Mouse (Mus musculus) embryonic facial prominence, embryonic 12.5 days (tissue): ENCODE measurements around the gene G6pc. TPM values are rescaled to one million over a fixed set of nuclear protein-coding genes. Genes with fewer than 3 reads are reported as not detected.
A peak's percentile ranks its signal among the peaks of the same experiment; 100 is the strongest.

Experiments
- ATAC-seq: fragments of 200-750 bp; cut with Nextera tagmentation; 2 replicates; pipeline ENCODE4 v1.8.0; 2017; ENCODE audit not compliant: insufficient number of reproducible peaks, insufficient read depth, low FRiP score, low TSS enrichment
- H3K27ac ChIP-seq: fragments of 300-500 bp; sonication (generic); 2 replicates; pipeline ENCODE4 v1.5.1; 2016; ENCODE audit warnings: mild to moderate bottlenecking
- H3K27me3 ChIP-seq: fragments of 300-500 bp; sonication (generic); 2 replicates; pipeline ENCODE4 v1.6.1; 2016; ENCODE audit warnings: mild to moderate bottlenecking, moderate library complexity
- H3K36me3 ChIP-seq: fragments of 300-500 bp; sonication (generic); 2 replicates; pipeline ENCODE4 v1.6.1; 2016; ENCODE audit warnings: mild to moderate bottlenecking
- H3K4me1 ChIP-seq: fragments of 300-500 bp; sonication (generic); 2 replicates; pipeline ENCODE4 v1.6.1; 2016
- H3K4me2 ChIP-seq: fragments of 300-500 bp; sonication (generic); replicated peaks from 2 replicates; pipeline ENCODE4 v1.6.1; 2016; ENCODE audit warnings: mild to moderate bottlenecking, moderate library complexity
- H3K4me3 ChIP-seq: fragments of 300-500 bp; sonication (generic); 2 replicates; pipeline ENCODE4 v1.5.1; 2016; ENCODE audit warnings: mild to moderate bottlenecking
- H3K9ac ChIP-seq: fragments of 300-500 bp; sonication (generic); 2 replicates; pipeline ENCODE4 v1.6.1; 2016; ENCODE audit warnings: mild to moderate bottlenecking, moderate library complexity
- H3K9me3 ChIP-seq: fragments of 300-500 bp; sonication (generic); 2 replicates; pipeline ENCODE4 v1.6.1; 2016; ENCODE audit warnings: mild to moderate bottlenecking, moderate library complexity
- WGBS: fragments of 180-500 bp; shearing (Covaris S2); methylation state at CpG from one replicate; pipeline ENCODE4 v1.1.7; 2016; 5-methylcytosine and 5-hydroxymethylcytosine counted together
- microRNA-seq: library from miRNA; unstranded; fragments of <30 nt; microRNA quantifications from one replicate; pipeline ENCODE4, GENCODE M21; 2017
- polyA plus RNA-seq: library from polyadenylated mRNA; unstranded; fragments of >200 nt; fragmentation: Nextera tagmentation; extraction: Ambion mirVana; gene quantifications from 2 replicates; pipeline ENCODE4 v1.2.1, GENCODE M21; 2016

The G6pc gene
- polyA plus RNA-seq, 1 experiment from 2014 or later = not detected

DNA sequence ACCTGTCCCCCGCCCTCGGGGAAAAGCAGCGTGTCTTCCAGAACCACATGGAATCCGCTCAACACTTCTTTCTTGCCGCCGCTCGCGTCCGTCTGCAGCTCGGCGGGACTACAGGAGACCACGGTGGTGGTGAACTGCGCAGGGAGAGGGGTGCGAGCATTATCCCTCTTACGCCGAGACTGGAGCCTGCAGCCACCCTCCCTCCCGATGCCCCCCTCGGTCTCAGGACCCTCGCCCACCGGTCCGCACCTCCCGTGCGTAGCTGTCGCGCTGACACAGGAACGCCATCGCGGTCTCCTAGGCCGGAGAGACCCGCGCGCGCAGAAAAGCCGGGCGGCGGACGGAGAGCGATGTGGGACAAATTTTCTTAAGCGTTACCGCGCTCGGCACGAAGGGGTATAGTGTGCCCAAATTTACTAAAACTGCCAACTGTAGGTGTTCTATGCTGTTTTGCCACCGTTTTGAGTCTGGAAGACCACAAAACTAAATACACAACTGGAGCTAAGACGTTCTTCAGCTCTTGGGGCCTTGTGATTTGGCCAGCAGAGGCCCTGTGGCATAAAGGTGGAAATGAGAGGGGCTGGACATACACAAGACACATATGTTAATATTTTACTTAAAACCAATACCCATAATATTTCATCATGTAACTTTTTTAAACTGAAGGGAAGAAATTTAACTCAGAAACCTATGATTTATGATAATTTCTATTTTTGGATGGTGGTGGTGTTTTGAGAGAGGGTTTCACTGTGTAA lies 49.9 kb downstream of the G6pc start, which contains the start of gene Aarsd1:
Aarsd1 (minus strand) TSS at position 515 of the 755 bp plus-strand sequence.
- peak within 1 kb of the TSS; percentile 85 for H3K9ac ChIP-seq
- H3K36me3 ChIP-seq = peaks cover 15% of the 10 kb centered on the region
- H3K4me3 ChIP-seq = peak within 1 kb of the TSS; percentile 85
- H3K27ac ChIP-seq = peak within 1 kb of the TSS; percentile 84
- ATAC-seq = peak; percentile 71
- H3K9me3 ChIP-seq = no peaks in the 10 kb centered on the region
- H3K27me3 ChIP-seq = no peaks in the 10 kb centered on the region
- under 1% methylated on average over 45 of the region's 45 CpGs for WGBS
- H3K4me1 ChIP-seq = peaks cover 3% of the 10 kb centered on the region; the same call in 1 of the 2 replicates
- peak within 1 kb of the TSS; percentile 72 for H3K4me2 ChIP-seq

GRCm38 (mm10) chr11:101418991-101419390 lies 51.6 kb downstream of the G6pc start:
- WGBS = 49% methylated on average over 6 of the region's 6 CpGs
- H3K4me2 ChIP-seq = no peak overlapping the region
- H3K4me3 ChIP-seq = no peak overlapping the region
- H3K27ac ChIP-seq = no peak overlapping the region
- no peaks in the 10 kb centered on the region for H3K9me3 ChIP-seq
- no peak overlapping the region for H3K9ac ChIP-seq
- H3K4me1 ChIP-seq = peaks cover 3% of the 10 kb centered on the region; the same call in 1 of the 2 replicates
- ATAC-seq = no peak
- no peaks in the 10 kb centered on the region for H3K27me3 ChIP-seq
- H3K36me3 ChIP-seq = 0 out of 2 replicates have a peak, but pooled peaks cover under 1% of the 10 kb centered on the region

GRCm38 (mm10) chr11:101419610-101420009 lies 52.2 kb downstream of the G6pc start:
- WGBS = 22% methylated on average over 3 of the region's 3 CpGs
- Histone ChIP-seq H3K36me3 (no peaks in the 10 kb centered on the region), H3K4me2 (no peak overlapping the region), H3K27ac (no peak overlapping the region), H3K4me3 (no peak overlapping the region), H3K9me3 (no peaks in the 10 kb centered on the region), H3K27me3 (no peaks in the 10 kb centered on the region), H3K4me1 (peaks cover 7% of the 10 kb centered on the region; the same call in 1 of the 2 replicates), H3K9ac (no peak overlapping the region)
- ATAC-seq = no peak

GRCm38 (mm10) chr11:101420148-101420547 lies 52.8 kb downstream of the G6pc start:
- WGBS = 86% methylated on average over 5 of the region's 5 CpGs
- H3K4me2 ChIP-seq = no peak overlapping the region
- ATAC-seq = no peak

GRCm38 (mm10) chr11:101424105-101424851 lies 56.9 kb downstream of the G6pc start, which contains the start of gene Gm27029:
TSS of gene Gm27029 (minus strand) at chr11:101424796.
- no peaks in the 10 kb centered on the region for H3K27me3 ChIP-seq
- H3K4me2 ChIP-seq = peak within 1 kb of the TSS; percentile 82
- WGBS = 9% methylated on average over 23 of the region's 23 CpGs
- peak within 1 kb of the TSS; percentile 90 for H3K4me3 ChIP-seq
- peak; percentile 61 for ATAC-seq
- H3K9me3 ChIP-seq = no peaks in the 10 kb centered on the region
- peaks cover 20% of the 10 kb centered on the region for H3K4me1 ChIP-seq
- H3K9ac ChIP-seq = peak within 1 kb of the TSS; percentile 71
- H3K27ac ChIP-seq = peak within 1 kb of the TSS; percentile 83
- 0 out of 2 replicates have a peak, but pooled peaks cover 2% of the 10 kb centered on the region for H3K36me3 ChIP-seq

More at GRCm38 (mm10) chr11:101420148-101420547, 52.8 kb downstream of the G6pc start:
- Histone ChIP-seq H3K9me3 (no peaks in the 10 kb centered on the region), H3K9ac (no peak overlapping the region), H3K4me3 (no peak overlapping the region), H3K4me1 (peaks cover 7% of the 10 kb centered on the region; the same call in 1 of the 2 replicates), H3K27me3 (no peaks in the 10 kb centered on the region), H3K27ac (no peak overlapping the region), H3K36me3 (no peaks in the 10 kb centered on the region)

GRCm38 (mm10) chr11:101424925-101425813 lies 57.8 kb downstream of the G6pc start, which contains the start of the genes Rundc1 and Ptges3l:
TSS of gene Rundc1 (plus strand) at chr11:101425085.
TSS of gene Ptges3l (minus strand) at chr11:101425333.
- peak; percentile 73 for ATAC-seq
- Histone ChIP-seq H3K27ac (peak within 1 kb of the TSS; percentile 83), H3K9me3 (no peaks in the 10 kb centered on the region), H3K4me3 (peak within 1 kb of the TSS; percentile 90), H3K9ac (peak within 1 kb of the TSS; percentile 71), H3K27me3 (no peaks in the 10 kb centered on the region), H3K4me2 (peak within 1 kb of the TSS; percentile 82), H3K4me1 (peaks cover 20% of the 10 kb centered on the region), H3K36me3 (peaks cover 9% of the 10 kb centered on the region)
- WGBS = under 1% methylated on average over 73 of the region's 81 CpGs

DNA sequence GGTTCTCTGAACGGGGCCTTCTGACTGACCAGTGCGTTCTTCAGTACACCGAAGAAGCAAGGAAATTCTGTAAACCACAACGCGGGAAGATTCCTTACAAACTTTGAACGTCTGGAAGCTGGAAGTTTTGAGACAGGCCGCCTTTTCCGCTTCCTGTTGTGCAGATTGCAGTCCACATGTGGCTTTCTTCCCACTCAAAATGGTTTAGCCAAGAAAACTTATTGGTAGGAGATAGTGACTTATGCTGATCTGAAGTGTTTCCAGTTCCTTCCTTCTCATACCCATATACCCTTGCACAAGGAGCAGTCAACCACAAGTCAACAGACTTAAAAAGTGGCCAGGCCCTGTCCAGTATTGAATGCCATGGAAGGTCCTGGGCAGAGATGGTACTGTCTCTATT lies 58.8 kb downstream of the G6pc start:
- ATAC-seq = no peak
- Histone ChIP-seq H3K4me1 (peaks cover 20% of the 10 kb centered on the region), H3K27me3 (no peaks in the 10 kb centered on the region), H3K27ac (no peak overlapping the region), H3K9me3 (no peaks in the 10 kb centered on the region), H3K36me3 (peaks cover 18% of the 10 kb centered on the region), H3K4me3 (peak overlapping the region; percentile 90), H3K9ac (peak overlapping the region; percentile 71; the same call in 1 of the 2 replicates), H3K4me2 (peak overlapping the region; percentile 82)
- 60% methylated on average over 8 of the region's 8 CpGs for WGBS

Small RNA genes within 50 kb of the gene (microRNA-seq; reads per million reads assigned to microRNA genes)
- gene Gm25593 (not detected), gene Mir6929 (not detected)

Other genes starting within 250 kb of the G6pc start
- gene Retreg3, start 247.7 kb upstream of the G6pc start, polyA plus RNA-seq = 17.0 and 18.6 TPM in 2 replicates
- 81.7 and 83.6 TPM in 2 replicates for gene Tubg1, start 247.6 kb upstream of the G6pc start, polyA plus RNA-seq
- gene Tubg2, start 211.7 kb upstream of the G6pc start, polyA plus RNA-seq = 9.4 and 10.8 TPM in 2 replicates
- 0.50 and 0.60 TPM in 2 replicates for gene Cntnap1, start 197.0 kb upstream of the G6pc start, polyA plus RNA-seq
- gene Plekhh3, start 196.2 kb upstream of the G6pc start, polyA plus RNA-seq = 10.3 and 11.9 TPM in 2 replicates
- 0.13 and 0.24 TPM in 2 replicates for gene Ccr10, start 192.1 kb upstream of the G6pc start, polyA plus RNA-seq
- gene Ezh1, start 141.1 kb upstream of the G6pc start, polyA plus RNA-seq = 15.6 and 17.3 TPM in 2 replicates
- 80.2 and 86.9 TPM in 2 replicates for gene Ramp2, start 121.5 kb upstream of the G6pc start, polyA plus RNA-seq
- 93.6 and 99.3 TPM in 2 replicates for gene Vps25, start 113.9 kb upstream of the G6pc start, polyA plus RNA-seq
- 7.7 and 8.0 TPM in 2 replicates for gene Wnk4, start 107.0 kb upstream of the G6pc start, polyA plus RNA-seq
- 1.4 and 2.0 TPM in 2 replicates for gene Cntd1, start 88.5 kb upstream of the G6pc start, polyA plus RNA-seq
- 201 and 209 TPM in 2 replicates for gene Coa3, start 88.4 kb upstream of the G6pc start, polyA plus RNA-seq
- 131 and 137 TPM in 2 replicates for gene Becn1, start 65.3 kb upstream of the G6pc start, polyA plus RNA-seq
- 163 and 172 TPM in 2 replicates for gene Psme3, start 51.3 kb upstream of the G6pc start, polyA plus RNA-seq
- 1.8 and 2.4 TPM in 2 replicates for gene Aoc2, start 42.5 kb upstream of the G6pc start, polyA plus RNA-seq
- gene Aoc3, start 37.0 kb upstream of the G6pc start, polyA plus RNA-seq = 0.04 TPM in 1 of 2 replicates, not detected in the other
- 86.3 and 86.5 TPM in 2 replicates for gene Aarsd1, start 50.1 kb downstream of the G6pc start, polyA plus RNA-seq
- 9.6 and 9.9 TPM in 2 replicates for gene Gm27029, start 57.2 kb downstream of the G6pc start, polyA plus RNA-seq
- gene Rundc1, start 57.5 kb downstream of the G6pc start, polyA plus RNA-seq = 22.5 and 23.0 TPM in 2 replicates
- 7.4 and 9.1 TPM in 2 replicates for gene Ptges3l, start 57.8 kb downstream of the G6pc start, polyA plus RNA-seq
- gene Rpl27, start 74.7 kb downstream of the G6pc start, polyA plus RNA-seq = 361 and 382 TPM in 2 replicates
- gene Ifi35, start 80.8 kb downstream of the G6pc start, polyA plus RNA-seq = 5.9 and 6.1 TPM in 2 replicates
- gene Rnd2, start 97.4 kb downstream of the G6pc start, polyA plus RNA-seq = 15.2 and 17.2 TPM in 2 replicates
- gene Vat1, start 98.7 kb downstream of the G6pc start, polyA plus RNA-seq = 32.2 and 35.4 TPM in 2 replicates
- 16.6 and 19.3 TPM in 2 replicates for gene Brca1, start 184.4 kb downstream of the G6pc start, polyA plus RNA-seq
- gene Nbr1, start 184.6 kb downstream of the G6pc start, polyA plus RNA-seq = 80.8 and 85.0 TPM in 2 replicates
- gene Tmem106a, start 214.7 kb downstream of the G6pc start, polyA plus RNA-seq = 2.4 and 2.9 TPM in 2 replicates
- not detected in 2 replicates for gene Gm11634, start 231.7 kb downstream of the G6pc start, polyA plus RNA-seq